Mouse (Mus musculus) myocyte (in vitro differentiated cells): ENCODE measurements around the gene Prdm5. TPM values are rescaled to one million over a fixed set of nuclear protein-coding genes. Genes with fewer than 3 reads are reported as not detected.

ENCODE experiments used
- H3K27me3 ChIP-seq: one replicate; pipeline ENCODE4 v1.6.1; 2011; ENCODE audit not compliant: control insufficient read depth, insufficient read depth, insufficient read length
- H3K36me3 ChIP-seq: one replicate; pipeline ENCODE4 v1.6.1; 2011; ENCODE audit not compliant: control insufficient read depth, insufficient read depth
- H3K4me2 ChIP-seq: one replicate; pipeline ENCODE4 v1.6.1; 2011; ENCODE audit warnings: low read depth, control low read depth
- H3K4me3 ChIP-seq: one replicate; pipeline ENCODE4 v1.5.1; 2011; ENCODE audit warnings: mild to moderate bottlenecking, control low read depth, moderate library complexity
- H3K79me2 ChIP-seq: one replicate; pipeline ENCODE4 v1.6.1; 2011; ENCODE audit not compliant: control insufficient read depth, insufficient read depth
- H3ac ChIP-seq: one replicate; pipeline ENCODE4 v1.6.1; 2011; ENCODE audit not compliant: control insufficient read depth, insufficient read length
- CEBPB ChIP-seq: IDR thresholded peaks from 2 replicates; pipeline ENCODE4 v1.6.1; 2011; ENCODE audit warnings: mild to moderate bottlenecking, moderate library complexity; ENCODE audit not compliant: poor library complexity, insufficient read depth, severe bottlenecking
- E2F4 ChIP-seq: IDR thresholded peaks from one replicate; pipeline ENCODE4 v1.6.1; 2011; ENCODE audit warnings: mild to moderate bottlenecking, control low read depth, moderate library complexity; ENCODE audit not compliant: insufficient read depth
- MAX ChIP-seq: IDR thresholded peaks from one replicate; pipeline ENCODE4 v1.6.1; 2011; ENCODE audit warnings: low read depth, mild to moderate bottlenecking, control low read depth
- MYOD1 ChIP-seq, 3 experiments: IDR thresholded peaks; one replicate each; pipeline ENCODE4 v1.6.1; 2011; ENCODE audit warnings: control low read depth in 2 of 3, low read depth in 2 of 3, mild to moderate bottlenecking in 2 of 3, moderate library complexity in 1 of 3; ENCODE audit not compliant: insufficient read length in 2 of 3, control insufficient read depth in 1 of 3
- MYOG ChIP-seq, 3 experiments: IDR thresholded peaks; one replicate each; pipeline ENCODE4 v1.6.1; 2011; ENCODE audit warnings: control low read depth in 2 of 3, low read depth in 2 of 3, mild to moderate bottlenecking in 2 of 3; ENCODE audit not compliant: insufficient read length in 2 of 3, control insufficient read depth in 1 of 3, insufficient read depth in 1 of 3
- POLR2A ChIP-seq: IDR thresholded peaks from one replicate; pipeline ENCODE4 v1.6.1; 2011; ENCODE audit warnings: low read depth, mild to moderate bottlenecking, control low read depth, moderate library complexity; ENCODE audit not compliant: insufficient read length
- POLR2AphosphoS2 ChIP-seq: IDR thresholded peaks from one replicate; pipeline ENCODE4 v1.6.1; 2011; ENCODE audit warnings: low read depth, control low read depth; ENCODE audit not compliant: insufficient read length
- REST ChIP-seq: IDR thresholded peaks from one replicate; pipeline ENCODE4 v1.6.1; 2011; ENCODE audit warnings: mild to moderate bottlenecking, control low read depth, moderate library complexity; ENCODE audit not compliant: insufficient read depth, insufficient read length
- SRF ChIP-seq: IDR thresholded peaks from one replicate; pipeline ENCODE4 v1.6.1; 2011; ENCODE audit warnings: low read depth; ENCODE audit not compliant: control insufficient read depth, insufficient read length
- TCF12 ChIP-seq: IDR thresholded peaks from one replicate; pipeline ENCODE4 v1.6.1; 2011; ENCODE audit warnings: mild to moderate bottlenecking, control low read depth; ENCODE audit not compliant: poor library complexity, insufficient read depth, severe bottlenecking
- TCF3 ChIP-seq: IDR thresholded peaks from one replicate; pipeline ENCODE4 v1.6.1; 2011; ENCODE audit warnings: low read depth, control low read depth; ENCODE audit not compliant: insufficient read length
- USF1 ChIP-seq: IDR thresholded peaks from one replicate; pipeline ENCODE4 v1.6.1; 2011; ENCODE audit warnings: low read depth, mild to moderate bottlenecking, control low read depth, moderate library complexity
- polyA plus RNA-seq: library from polyadenylated mRNA; unstranded; fragments of >200 nt; fragmentation: generic; extraction: Trizol; gene quantifications from one replicate; pipeline ENCODE4 v1.2.1, GENCODE M21; 2012; ENCODE audit warnings: missing spikeins

The Prdm5 gene
- polyA plus RNA-seq, 1 experiment: 11.5 TPM

DNA sequence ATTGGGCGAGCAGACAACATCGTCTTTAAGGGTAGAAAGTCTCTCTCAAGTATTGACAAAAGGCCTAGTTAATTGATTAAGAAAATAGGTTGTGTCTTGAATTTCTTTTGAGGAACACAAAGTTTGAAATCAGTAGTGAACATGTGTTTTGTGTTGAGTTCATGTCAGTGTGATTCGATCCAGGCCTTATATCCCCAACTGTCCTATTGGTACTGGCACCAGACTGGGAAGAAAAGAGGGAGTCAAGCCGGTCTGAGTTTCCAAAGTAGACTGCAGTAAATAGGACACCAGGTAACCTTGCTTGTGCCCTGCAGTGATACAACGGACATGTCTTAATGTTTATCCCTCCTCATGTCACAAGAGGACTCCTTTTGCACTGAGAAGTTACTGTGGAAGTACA lies 19.6 kb upstream of the Prdm5 start:
- H3K27me3 ChIP-seq: no peaks in the 10 kb centered on the region
- H3K4me3 ChIP-seq: no peak overlapping the region
- no peaks in the 10 kb centered on the region for H3K36me3 ChIP-seq
- H3K4me2 ChIP-seq: no peak overlapping the region
- no peak overlapping the region for H3ac ChIP-seq
- no peak for TF ChIP-seq E2F4
- TF ChIP-seq POLR2A: no peak
- no peak for TF ChIP-seq CEBPB
- TF ChIP-seq SRF: no peak
- no peak for TF ChIP-seq USF1
- TF ChIP-seq TCF3: no peak
- TF ChIP-seq MAX: no peak
- no peak for TF ChIP-seq POLR2AphosphoS2
- TF ChIP-seq MYOD1 (IDR thresholded peaks at IDR 0.05; ENCODE audit: control insufficient read depth in 1 of 3, insufficient read length in 2 of 3, low read depth in 2 of 3): no peak
- TF ChIP-seq REST: no peak
- TF ChIP-seq MYOG (IDR thresholded peaks at IDR 0.05; ENCODE audit: control insufficient read depth in 1 of 3, insufficient read depth in 1 of 3, insufficient read length in 2 of 3, low read depth in 2 of 3): no peak
- TF ChIP-seq TCF12: no peak
- H3K79me2 ChIP-seq: no peaks in the 10 kb centered on the region

- Histone ChIP-seq H3K36me3 (no peaks in the 10 kb centered on the region), H3K27me3 (no peaks in the 10 kb centered on the region), H3ac (no peak overlapping the region), H3K4me3 (no peak overlapping the region), H3K79me2 (no peaks in the 10 kb centered on the region), H3K4me2 (no peak overlapping the region)
- TF ChIP-seq SRF: no peak
- no peak for TF ChIP-seq TCF12
- TF ChIP-seq REST: no peak
- TF ChIP-seq MYOD1 (IDR thresholded peaks at IDR 0.05; ENCODE audit: control insufficient read depth in 1 of 3, insufficient read length in 2 of 3, low read depth in 2 of 3): no peak
- TF ChIP-seq CEBPB: no peak
- TF ChIP-seq USF1: no peak
- TF ChIP-seq MAX: no peak
- TF ChIP-seq MYOG (IDR thresholded peaks at IDR 0.05; ENCODE audit: control insufficient read depth in 1 of 3, insufficient read depth in 1 of 3, insufficient read length in 2 of 3, low read depth in 2 of 3): no peak
- TF ChIP-seq POLR2A: no peak
These were observed 18.7 kb upstream of the Prdm5 start for GRCm38 (mm10) chr6:65760073-65760472.

GRCm38 (mm10) chr6:65764459-65764858 lies 14.3 kb upstream of the Prdm5 start:
- Histone ChIP-seq H3K79me2 (no peaks in the 10 kb centered on the region), H3K4me2 (no peak overlapping the region), H3ac (no peak overlapping the region), H3K27me3 (no peaks in the 10 kb centered on the region), H3K4me3 (no peak overlapping the region), H3K36me3 (no peaks in the 10 kb centered on the region)
- no peak for TF ChIP-seq POLR2A
- TF ChIP-seq REST: no peak
- TF ChIP-seq MYOD1 (IDR thresholded peaks at IDR 0.05; ENCODE audit: control insufficient read depth in 1 of 3, insufficient read length in 2 of 3, low read depth in 2 of 3): no peak

DNA sequence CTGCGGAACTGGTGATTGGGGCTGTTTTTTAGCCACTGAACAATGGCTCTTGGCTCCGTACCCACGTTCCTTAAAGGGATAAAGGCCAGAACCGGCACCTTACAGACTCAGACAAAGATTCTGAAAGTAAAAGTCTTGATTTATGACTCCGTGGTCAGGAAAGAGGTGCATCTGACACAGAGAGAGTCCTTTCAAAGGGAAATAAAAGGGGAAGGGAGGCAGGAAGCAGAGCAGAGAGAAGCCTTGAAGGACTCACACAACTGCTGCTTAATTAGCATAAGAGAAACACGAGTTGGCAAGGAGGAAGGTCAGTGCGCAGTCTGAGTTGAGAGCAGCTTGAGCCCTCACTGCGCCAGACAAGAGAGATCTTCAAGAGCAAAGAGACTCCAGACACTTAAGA lies 13.7 kb upstream of the Prdm5 start:
- H3K27me3 ChIP-seq: no peaks in the 10 kb centered on the region
- H3K79me2 ChIP-seq: no peaks in the 10 kb centered on the region
- peak overlapping the region; percentile 50 for H3K4me2 ChIP-seq
- H3K4me3 ChIP-seq: no peak overlapping the region
- H3ac ChIP-seq: no peak overlapping the region
- H3K36me3 ChIP-seq: no peaks in the 10 kb centered on the region
- TF ChIP-seq USF1 (no peak), REST (no peak), MAX (no peak), E2F4 (no peak), MYOG (IDR thresholded peaks at IDR 0.05; ENCODE audit: control insufficient read depth in 1 of 3, insufficient read depth in 1 of 3, insufficient read length in 2 of 3, low read depth in 2 of 3) (no peak), POLR2A (no peak), TCF12 (no peak), CEBPB (no peak), SRF (no peak), TCF3 (no peak), POLR2AphosphoS2 (no peak)

- Histone ChIP-seq H3K27me3 (no peaks in the 10 kb centered on the region), H3K4me3 (no peak overlapping the region)
These were observed 12.9 kb upstream of the Prdm5 start for GRCm38 (mm10) chr6:65765752-65766397.

More at GRCm38 (mm10) chr6:65765752-65766397, 12.9 kb upstream of the Prdm5 start:
- no peak overlapping the region for H3ac ChIP-seq
- H3K36me3 ChIP-seq: no peaks in the 10 kb centered on the region
- no peaks in the 10 kb centered on the region for H3K79me2 ChIP-seq
- no peak overlapping the region for H3K4me2 ChIP-seq
- TF ChIP-seq POLR2A (no peak), MAX (no peak), MYOG (IDR thresholded peaks at IDR 0.05; ENCODE audit: control insufficient read depth in 1 of 3, insufficient read depth in 1 of 3, insufficient read length in 2 of 3, low read depth in 2 of 3) (no peak), POLR2AphosphoS2 (no peak), USF1 (no peak), SRF (no peak), E2F4 (no peak), CEBPB (no peak), TCF3 (no peak), REST (no peak)
